Mouse (Mus musculus) embryonic stem cell, embryonic (primary cell): ENCODE data around the gene Tesc.

ENCODE experiments used
- CTCF ChIA-PET, 4 experiments: fragments of 300-600 bp in 2 of 4; fragments of 350-600 bp in 2 of 4; sonication (Branson Sonifier 250); formaldehyde crosslinking; loops; one replicate each; lab custom pipeline; 2022; ENCODE audit warnings: inconsistent platforms in 2 of 4; lab: Charles Lee
- POLR2A ChIA-PET, 4 experiments: fragments of 300-600 bp in 2 of 4; fragments of 350-600 bp in 2 of 4; sonication (Branson Sonifier 250); formaldehyde crosslinking; loops; one replicate each; lab custom pipeline; 2022; ENCODE audit warnings: antibody characterized with exemption in 4 of 4, inconsistent platforms in 1 of 4; lab: Charles Lee

Tesc gene

DNA sequence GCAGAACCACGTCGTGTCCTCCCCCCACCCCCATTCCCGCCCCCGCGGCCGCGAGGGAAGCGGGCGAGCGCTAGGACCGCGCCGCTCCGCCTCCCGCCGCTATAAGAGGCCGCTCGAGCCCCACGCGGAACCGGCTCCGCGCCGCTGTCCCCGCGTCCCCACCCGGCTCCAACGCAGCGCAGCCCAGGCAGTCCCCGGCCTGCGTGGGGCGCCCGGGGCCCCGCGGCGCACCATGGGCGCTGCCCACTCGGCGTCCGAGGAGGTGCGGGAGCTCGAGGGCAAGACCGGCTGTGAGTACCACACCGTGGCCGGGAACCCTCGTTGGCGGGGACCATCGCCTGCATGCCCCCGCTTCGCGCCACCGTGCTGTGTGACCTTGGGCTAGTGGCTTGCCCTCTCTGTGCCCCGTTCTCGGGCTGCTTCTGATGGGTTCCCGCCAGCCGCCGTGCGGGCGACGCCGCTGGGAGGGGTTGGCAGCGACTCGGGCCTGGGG, at the start of gene Tesc:
Gene Tesc (plus strand): TSS at position 46 of the 493 bp plus-strand sequence.
- ChIA-PET CTCF (interaction anchor here in 2 of 4 experiments (0.6 to 0.8 kb wide), 4 partner anchors 9 to 524 kb away, joined by 3 to 6 read pairs (median 3); no protein-coding TSS in a partner anchor), POLR2A (interaction anchor here in 2 of 4 experiments (1.0 to 3.4 kb wide), 4 partner anchors 9 to 52 kb away, joined by 3 to 21 read pairs (median 4); no protein-coding TSS in a partner anchor)

DNA sequence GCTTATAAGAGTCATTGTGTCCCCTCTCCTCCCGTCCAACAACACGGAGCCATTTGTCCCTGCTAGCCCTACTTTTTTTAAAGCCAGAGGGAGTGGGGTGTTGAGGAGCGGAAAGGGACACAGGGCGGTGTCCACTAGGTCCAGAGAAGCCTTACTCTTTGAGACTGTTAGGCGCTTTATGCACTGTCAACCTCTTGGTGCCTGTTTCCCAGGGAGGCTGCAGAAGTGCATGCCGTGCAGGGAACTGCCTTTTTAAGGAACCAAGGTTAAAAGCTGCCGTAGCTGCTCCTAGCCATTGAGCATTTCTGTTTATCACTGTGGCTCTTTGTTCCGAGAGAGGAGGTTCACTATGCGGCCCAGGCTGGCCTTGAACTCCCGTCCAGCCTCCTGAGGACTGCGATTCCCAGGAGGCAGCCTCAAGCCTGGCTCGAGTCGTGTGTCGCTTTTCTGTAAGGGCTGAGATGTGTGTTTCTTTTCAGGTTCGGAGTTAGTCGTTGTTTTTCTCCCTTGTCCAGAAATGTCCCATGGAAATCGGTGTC, 49.3 kb upstream of the Tesc start:
- ChIA-PET POLR2A (interaction anchor here in 2 of 4 experiments (0.6 to 4.9 kb wide), 5 partner anchors 12 to 829 kb away, joined by 3 to 36 read pairs (median 3); no protein-coding TSS in a partner anchor), CTCF (interaction anchor here (0.6 to 2.1 kb wide), 11 partner anchors 17 to 1947 kb away, joined by 3 to 11 read pairs (median 4); no protein-coding TSS in a partner anchor)

DNA sequence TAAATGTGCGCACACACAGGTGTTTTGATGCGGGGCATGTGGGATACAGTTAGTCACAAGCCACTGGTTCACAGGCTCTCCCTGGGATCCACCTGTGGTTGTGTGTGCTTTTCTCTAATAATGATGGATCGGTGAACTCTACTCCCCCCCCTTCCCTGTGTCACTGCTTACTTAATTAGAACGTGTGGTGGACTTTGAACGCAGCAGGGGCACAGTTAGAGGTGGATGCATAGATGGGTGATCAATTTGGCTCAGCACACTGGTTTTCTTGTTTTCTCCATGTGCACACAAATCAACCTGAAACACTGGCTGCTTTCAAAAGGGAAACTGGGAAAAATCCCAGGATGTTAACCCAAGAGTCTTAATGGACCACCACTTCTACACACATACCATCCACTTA, 48.5 kb upstream of the Tesc start:
- CTCF ChIA-PET, result interaction anchor here in 1 of 4 experiments (1.0 to 1.2 kb wide), 2 partner anchors 88 to 91 kb away, joined by 3 to 4 read pairs; no protein-coding TSS in a partner anchor

DNA sequence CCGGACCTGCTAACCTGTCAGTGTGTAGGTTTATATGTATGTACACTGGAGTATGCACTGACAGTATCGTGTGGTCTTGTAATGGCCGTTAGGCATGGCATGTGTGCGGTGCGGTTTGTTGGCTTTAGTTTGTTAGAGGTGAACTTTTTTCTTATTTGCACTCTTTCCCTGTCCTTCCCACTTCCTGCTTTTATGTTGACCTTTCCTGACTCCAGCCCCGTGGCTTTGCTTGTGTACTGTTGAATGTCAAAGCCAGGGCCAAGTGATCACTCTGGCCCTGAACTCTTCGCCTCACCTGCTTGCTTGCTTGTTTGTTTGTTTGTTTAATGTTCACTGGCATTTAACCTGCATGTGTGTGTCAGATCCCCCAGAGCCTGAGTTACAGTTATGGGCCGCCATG, 46.6 kb upstream of the Tesc start:
- CTCF ChIA-PET, result interaction anchor here in 1 of 4 experiments (1.2 kb wide), 1 partner anchor 39 kb away, joined by 3 read pairs; no protein-coding TSS in a partner anchor
- POLR2A ChIA-PET, result interaction anchor here in 2 of 4 experiments (0.6 to 0.7 kb wide), 2 partner anchors 15 to 740 kb away, joined by 5 to 8 read pairs; no protein-coding TSS in a partner anchor

More for the DNA sequence above, 48.5 kb upstream of the Tesc start:
- POLR2A ChIA-PET, result interaction anchor here in 1 of 4 experiments (1.1 to 1.4 kb wide), 2 partner anchors 11 to 164 kb away, joined by 5 read pairs; no protein-coding TSS in a partner anchor

DNA sequence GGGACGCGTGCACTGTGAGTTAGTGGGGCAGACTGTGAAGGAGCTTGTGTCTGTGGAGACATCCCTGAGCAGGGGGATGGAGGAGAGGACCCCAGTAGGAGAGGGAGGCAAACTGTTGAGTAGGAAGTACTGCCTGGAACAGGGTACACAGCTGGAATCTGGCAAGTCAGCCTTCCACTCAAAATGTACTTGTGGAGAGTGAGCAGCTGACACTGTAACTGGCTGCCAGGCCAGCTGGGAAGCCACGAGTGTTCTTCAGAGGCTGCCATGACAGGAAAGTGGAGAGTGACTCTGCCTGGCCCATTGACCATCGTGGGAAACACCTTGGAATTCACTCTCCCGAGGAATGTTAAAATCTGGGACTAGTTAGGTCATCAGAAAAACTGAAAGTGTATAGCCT, 45.6 kb upstream of the Tesc start:
- POLR2A ChIA-PET, result interaction anchor here in 2 of 4 experiments (1.1 to 1.3 kb wide), 3 partner anchors 9 to 87 kb away, joined by 3 to 4 read pairs (median 4); no protein-coding TSS in a partner anchor
- CTCF ChIA-PET, result interaction anchor here in 3 of 4 experiments (0.6 to 1.6 kb wide), 3 partner anchors 20 to 143 kb away, joined by 3 to 4 read pairs (median 4); no protein-coding TSS in a partner anchor

DNA sequence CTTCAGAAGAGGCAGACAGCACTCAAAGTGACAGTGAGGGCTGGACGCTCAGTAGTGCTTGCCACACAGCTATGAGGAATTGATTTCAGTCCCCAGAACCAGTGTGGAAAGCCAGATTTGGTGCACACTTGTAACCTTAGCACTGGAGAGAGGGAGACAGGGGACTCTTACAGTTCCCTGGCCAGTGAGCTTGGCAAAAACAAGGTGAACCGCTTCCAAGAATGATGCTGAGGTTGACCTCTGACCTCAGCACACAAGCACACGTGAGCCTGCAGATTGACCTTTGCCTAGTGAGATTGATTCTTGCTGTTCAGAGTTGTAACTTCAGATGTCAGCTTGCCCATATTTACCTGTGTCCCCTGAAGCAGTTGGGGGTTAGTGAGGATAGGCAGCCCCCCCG, 41.2 kb upstream of the Tesc start:
- CTCF ChIA-PET, result interaction anchor here in 2 of 4 experiments (0.5 to 1.5 kb wide), 3 partner anchors 16 to 613 kb away, joined by 3 to 4 read pairs (median 3); no protein-coding TSS in a partner anchor

DNA sequence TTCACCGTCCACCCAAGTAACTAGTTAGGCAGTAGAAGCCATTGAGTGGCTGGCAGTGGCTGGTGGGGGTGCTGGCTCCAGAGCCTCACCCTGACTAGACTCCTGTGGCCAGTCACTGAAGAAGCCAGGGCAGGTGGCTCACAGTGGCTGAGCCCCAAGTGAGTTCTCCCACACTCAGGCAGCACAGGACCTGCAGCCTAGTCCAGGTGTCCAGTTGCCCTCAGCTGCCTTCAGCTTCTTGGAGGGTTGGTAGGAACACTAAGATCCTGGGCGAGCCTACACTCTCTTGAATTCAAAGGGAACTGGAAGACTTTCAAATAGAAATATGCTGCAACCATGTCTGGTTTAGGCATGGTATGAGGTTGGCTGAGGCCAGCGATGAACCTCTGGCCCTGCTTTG, 39.7 kb upstream of the Tesc start:
- ChIA-PET POLR2A (interaction anchor here in 1 of 4 experiments (0.5 to 1.7 kb wide), 2 partner anchors 12 to 53 kb away, joined by 3 to 5 read pairs; partner anchors contain the start of gene Fbxo21), CTCF (interaction anchor here (0.5 to 1.1 kb wide), 5 partner anchors 15 to 726 kb away, joined by 3 to 10 read pairs (median 3); no protein-coding TSS in a partner anchor)

More for the DNA sequence above, 41.2 kb upstream of the Tesc start:
- POLR2A ChIA-PET, result interaction anchor here in 1 of 4 experiments (1.7 kb wide), 1 partner anchor 10 kb away, joined by 5 read pairs; the partner anchor contains the start of gene Fbxo21

DNA sequence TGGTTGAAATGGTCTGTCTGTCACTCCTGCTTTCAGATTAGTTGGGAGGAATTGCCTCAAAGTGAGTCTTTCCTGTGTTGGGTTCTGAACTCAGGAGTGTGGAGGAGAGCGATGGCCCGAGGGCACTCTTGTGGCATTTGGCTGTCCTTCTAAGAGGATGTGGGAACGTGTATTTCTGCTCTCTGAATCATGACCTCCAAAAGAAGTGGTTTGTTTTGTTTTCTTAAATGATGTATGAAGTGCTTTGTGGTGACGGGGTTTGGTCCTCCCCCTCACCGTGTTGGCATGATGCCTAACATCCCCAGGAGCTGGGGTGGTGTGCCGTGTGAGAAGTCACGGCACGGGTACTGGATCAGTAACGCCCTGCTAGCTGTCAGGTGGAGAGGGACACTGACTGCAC, 39.2 kb upstream of the Tesc start:
- CTCF ChIA-PET, result interaction anchor here in 1 of 4 experiments (0.6 to 1.0 kb wide), 3 partner anchors 12 to 32 kb away, joined by 3 read pairs; no protein-coding TSS in a partner anchor
- POLR2A ChIA-PET, result interaction anchor here in 1 of 4 experiments (0.7 to 1.3 kb wide), 2 partner anchors 14 to 82 kb away, joined by 3 read pairs; no protein-coding TSS in a partner anchor

DNA sequence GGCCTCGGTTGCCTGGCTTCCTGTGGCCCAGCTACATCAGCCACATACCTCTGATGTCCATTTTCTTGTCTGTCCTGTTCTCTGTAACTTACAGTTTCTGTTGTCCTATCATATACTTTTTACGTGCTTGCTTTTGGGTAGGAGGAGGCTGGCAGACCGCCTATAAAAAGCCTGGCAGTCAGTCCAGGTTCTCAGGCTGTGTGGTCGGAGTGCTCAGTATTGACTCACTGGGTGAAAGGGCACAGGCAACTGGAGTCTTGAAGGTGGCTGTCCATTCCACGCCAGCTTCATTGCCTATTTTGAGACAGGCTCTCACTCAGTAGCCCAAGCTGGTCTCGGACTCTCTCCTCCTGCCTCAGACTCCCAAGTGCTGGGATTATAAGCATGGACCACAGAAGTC, 37.8 kb upstream of the Tesc start:
- POLR2A ChIA-PET, result interaction anchor here in 2 of 4 experiments (0.8 to 1.8 kb wide), 3 partner anchors 10 to 80 kb away, joined by 3 to 5 read pairs (median 3); no protein-coding TSS in a partner anchor
- CTCF ChIA-PET, result interaction anchor here in 1 of 4 experiments (1.2 kb wide), 1 partner anchor 77 kb away, joined by 3 read pairs; no protein-coding TSS in a partner anchor

DNA sequence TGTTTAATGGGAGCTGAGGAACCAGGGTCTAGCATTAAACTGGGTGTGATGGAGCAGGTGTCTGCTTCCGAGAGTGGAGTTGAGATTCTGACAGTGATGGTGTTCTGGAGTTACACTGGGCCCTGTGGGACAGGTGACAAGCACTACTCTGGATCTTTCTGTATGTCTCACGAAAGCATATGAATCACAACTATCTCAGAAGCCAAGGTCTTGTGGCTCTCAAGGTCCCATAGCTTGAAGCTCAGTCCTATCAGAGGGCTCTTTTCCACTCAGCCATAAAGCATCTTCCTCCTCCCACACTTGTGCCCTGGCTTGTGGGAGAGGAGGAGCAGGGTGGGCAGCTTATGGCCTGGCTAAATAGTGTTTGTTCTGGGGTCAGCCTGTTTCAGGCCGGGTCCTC, 36.6 kb upstream of the Tesc start:
- CTCF ChIA-PET, result no interaction called here

DNA sequence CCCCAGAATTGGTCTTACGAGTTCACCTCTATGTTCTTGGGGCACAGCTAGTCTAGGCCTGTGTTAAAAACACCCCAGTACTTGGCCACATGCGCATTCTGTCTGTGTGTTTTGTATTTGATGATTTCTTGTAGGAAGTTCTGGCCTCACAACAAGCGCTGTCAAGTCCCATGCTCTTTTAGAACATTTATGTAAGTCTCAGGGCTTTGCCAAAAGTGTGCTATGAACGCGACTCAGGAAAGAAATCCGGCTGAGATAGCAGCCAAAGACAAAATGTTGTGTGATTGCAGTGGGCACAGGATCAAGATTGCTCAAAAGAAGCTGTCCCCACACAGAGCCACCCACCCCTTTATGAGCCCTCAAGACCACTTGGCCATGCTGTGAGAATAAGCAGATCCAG, 34.0 kb upstream of the Tesc start:
- ChIA-PET POLR2A (interaction anchor here in 3 of 4 experiments (0.6 to 1.6 kb wide), 5 partner anchors 9 to 26 kb away, joined by 3 to 6 read pairs (median 3); partner anchors contain the start of gene Fbxo21 (in 1 of the 3)), CTCF (interaction anchor here in 2 of 4 experiments (1.0 to 2.3 kb wide), 3 partner anchors 9 to 76 kb away, joined by 3 to 8 read pairs (median 5); no protein-coding TSS in a partner anchor)

More for the DNA sequence above, 36.6 kb upstream of the Tesc start:
- POLR2A ChIA-PET, result interaction anchor here in 2 of 4 experiments (1.5 to 1.8 kb wide), 2 partner anchors 9 to 11 kb away, joined by 4 to 5 read pairs; no protein-coding TSS in a partner anchor

DNA sequence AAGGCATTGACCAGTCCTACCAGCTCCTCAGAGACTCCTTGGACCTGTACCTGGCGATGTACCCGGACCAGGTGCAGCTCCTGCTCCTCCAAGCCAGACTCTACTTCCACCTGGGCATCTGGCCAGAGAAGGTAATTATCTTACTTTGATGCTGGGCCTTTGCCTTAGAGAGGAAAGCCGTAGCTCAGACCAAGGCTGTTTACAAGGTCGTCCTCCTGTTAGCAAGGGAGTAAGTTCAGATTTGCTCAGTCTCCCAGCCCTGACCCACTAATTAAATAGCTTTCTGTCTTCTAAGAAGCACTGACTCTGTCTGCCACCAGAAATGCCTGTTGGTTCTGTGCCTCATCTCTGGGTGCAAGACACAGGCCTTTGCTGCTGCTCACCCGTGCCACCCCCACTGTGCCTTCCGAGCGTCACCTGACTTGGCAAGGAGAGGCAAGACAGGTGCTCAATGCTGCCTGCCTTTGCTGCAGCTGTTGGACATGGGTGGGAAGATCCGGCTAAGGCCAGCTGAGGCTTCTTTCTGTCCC, 32.1 kb upstream of the Tesc start:
- CTCF ChIA-PET, result interaction anchor here in 2 of 4 experiments (0.5 to 1.4 kb wide), 4 partner anchors 17 to 837 kb away, joined by 3 read pairs; no protein-coding TSS in a partner anchor
- POLR2A ChIA-PET, result interaction anchor here in 1 of 4 experiments (0.7 to 1.1 kb wide), 2 partner anchors 15 kb away, joined by 3 to 5 read pairs; no protein-coding TSS in a partner anchor

DNA sequence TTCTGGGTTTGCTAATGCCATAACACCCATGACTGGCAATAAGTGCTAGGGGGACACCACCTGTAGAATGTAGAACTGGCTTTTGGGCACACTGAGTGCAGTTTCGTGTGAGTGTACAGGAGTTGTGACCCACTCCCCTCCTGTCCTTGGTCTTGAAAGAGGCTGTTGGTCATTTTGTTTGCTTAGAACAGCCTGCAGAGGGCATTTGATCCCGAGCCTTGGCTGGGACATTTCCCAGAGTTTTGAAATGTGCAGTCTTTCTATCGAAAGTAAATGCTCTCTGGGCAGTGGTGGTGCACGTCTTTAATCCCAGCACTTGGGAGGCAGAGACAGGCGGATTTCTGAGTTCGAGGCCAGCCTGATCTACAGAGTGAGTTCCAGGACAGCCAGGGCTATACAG, 31.6 kb upstream of the Tesc start:
- CTCF ChIA-PET, result interaction anchor here in 1 of 4 experiments (1.4 kb wide), 1 partner anchor 46 kb away, joined by 3 read pairs; no protein-coding TSS in a partner anchor
- POLR2A ChIA-PET, result interaction anchor here in 1 of 4 experiments (0.7 kb wide), 1 partner anchor 15 kb away, joined by 5 read pairs; no protein-coding TSS in a partner anchor

DNA sequence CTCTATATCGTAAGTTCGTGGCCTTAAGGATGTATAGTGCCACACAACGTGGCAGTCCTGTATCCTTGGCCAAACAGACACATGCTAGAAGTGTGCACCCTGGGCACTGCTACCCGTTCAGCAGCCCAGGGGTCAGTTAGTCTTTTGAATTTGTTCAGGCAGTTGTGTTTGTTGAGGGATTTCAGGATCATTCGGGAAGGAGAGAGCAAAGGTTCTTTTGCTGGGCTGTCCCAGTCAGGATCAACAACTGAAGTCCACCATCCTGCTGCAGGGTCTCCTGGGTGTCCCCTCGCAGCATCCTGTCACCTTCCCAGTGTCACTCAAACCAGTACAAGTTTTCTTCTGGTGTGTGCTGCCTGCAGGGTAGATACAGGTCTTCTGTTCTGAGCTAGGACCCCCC, 31.0 kb upstream of the Tesc start:
- ChIA-PET POLR2A (no interaction called here), CTCF (no interaction called here)

DNA sequence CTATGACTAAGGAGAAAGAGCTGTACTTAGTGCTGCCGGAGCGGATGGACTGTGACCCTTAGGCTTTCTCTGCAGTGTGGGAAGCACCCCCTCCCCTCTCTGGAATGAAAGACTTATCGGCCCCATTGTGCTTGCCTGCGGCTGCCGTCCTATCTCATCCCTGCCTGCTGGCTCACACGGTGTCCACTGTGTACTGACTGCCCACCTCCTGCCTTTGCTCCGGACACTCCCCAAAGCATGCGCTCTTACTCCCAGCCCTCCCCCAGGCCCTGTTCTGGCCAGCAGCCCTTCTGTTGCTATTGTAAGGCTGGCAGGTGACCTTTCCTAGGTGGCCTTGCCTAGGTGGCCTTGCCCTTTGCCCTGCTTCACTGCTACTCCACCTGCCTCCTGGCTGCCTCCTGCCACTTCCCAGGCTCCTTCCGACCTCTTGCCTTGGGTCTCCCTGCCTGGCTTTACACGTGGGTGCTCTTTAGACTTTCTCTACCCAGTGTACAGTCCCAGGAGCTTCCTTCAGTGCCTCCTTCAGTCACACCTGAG, 30.0 kb upstream of the Tesc start:
- ChIA-PET POLR2A (no interaction called here), CTCF (no interaction called here)

DNA sequence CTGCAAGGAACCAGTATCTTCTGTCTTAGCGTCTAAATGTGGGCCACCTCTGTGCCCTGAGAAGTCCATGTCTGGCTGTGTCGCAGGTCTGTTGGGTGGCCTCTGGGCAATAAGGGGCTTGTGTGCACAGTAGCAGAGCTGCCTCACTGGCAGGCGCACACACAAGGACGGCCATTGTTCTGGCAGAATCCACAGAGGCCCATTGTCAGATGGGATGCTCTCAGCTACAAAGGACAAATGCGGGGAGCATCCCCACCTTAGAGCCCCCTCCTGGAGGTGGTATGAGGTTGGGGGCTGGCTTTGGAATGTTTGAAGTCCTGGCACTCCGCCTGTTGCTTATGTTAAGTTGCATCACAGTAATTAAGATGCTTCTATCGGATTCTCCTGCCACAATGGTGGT, 28.5 kb upstream of the Tesc start:
- CTCF ChIA-PET, result interaction anchor here in 1 of 4 experiments (1.0 kb wide), 1 partner anchor 68 kb away, joined by 3 read pairs; no protein-coding TSS in a partner anchor
- POLR2A ChIA-PET, result interaction anchor here in 1 of 4 experiments (0.9 kb wide), 1 partner anchor 10 kb away, joined by 3 read pairs; no protein-coding TSS in a partner anchor

DNA sequence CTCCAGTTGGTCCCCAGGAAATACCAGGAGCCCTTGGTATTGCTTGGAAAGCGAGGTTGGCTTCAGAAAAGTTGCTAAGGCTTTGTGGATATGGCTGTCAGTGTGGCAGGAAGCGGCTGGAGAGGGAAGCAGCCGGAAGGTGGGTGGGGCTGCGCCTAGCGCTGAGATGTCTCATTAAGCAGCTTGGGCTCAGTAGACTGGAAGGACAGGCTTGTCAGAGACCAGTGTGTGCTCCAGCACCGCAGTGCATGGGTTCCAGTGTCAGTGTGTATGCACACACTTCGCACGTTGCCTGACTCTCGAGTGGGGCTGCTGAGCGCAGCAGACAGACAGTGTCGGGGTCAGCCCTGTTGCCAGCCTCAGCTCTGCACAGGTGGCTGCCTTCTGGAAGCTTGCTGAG, 28.0 kb upstream of the Tesc start:
- POLR2A ChIA-PET, result no interaction called here
- CTCF ChIA-PET, result interaction anchor here in 3 of 4 experiments (0.7 to 5.5 kb wide), 5 partner anchors 44 to 488 kb away, joined by 3 to 46 read pairs (median 3); no protein-coding TSS in a partner anchor
